Mouse (Mus musculus) midbrain, postnatal 0 days (tissue): ENCODE results near the gene Dbndd2. TPM values are rescaled to one million over a fixed set of nuclear protein-coding genes. Genes with fewer than 3 reads are reported as not detected.
A peak's percentile ranks its signal among the peaks of the same experiment; 100 is the strongest.

Experiments
- ATAC-seq: fragments of 200-750 bp; cut with Nextera tagmentation; 2 replicates; pipeline ENCODE4 v1.8.0; 2017; ENCODE audit warnings: moderate number of reproducible peaks, mild to moderate bottlenecking, moderate TSS enrichment, moderate library complexity; ENCODE audit not compliant: low FRiP score
- DNase-seq: peaks from one replicate; pipeline ENCODE4 v3.0.0-alpha.2; 2015; ENCODE audit warnings: low spot score
- H3K27ac ChIP-seq: fragments of 300-500 bp; sonication (generic); 2 replicates; pipeline ENCODE4 v1.5.1; 2014; ENCODE audit warnings: low read depth, mild to moderate bottlenecking, low read length, mixed read lengths
- H3K27me3 ChIP-seq: fragments of 300-500 bp; sonication (generic); 2 replicates; pipeline ENCODE4 v1.6.1; 2014; ENCODE audit warnings: low read length, control low read depth, mixed read lengths; ENCODE audit not compliant: insufficient read depth
- H3K36me3 ChIP-seq: fragments of 300-500 bp; sonication (generic); 2 replicates; pipeline ENCODE4 v1.6.1; 2014; ENCODE audit warnings: low read length, control low read depth, mixed read lengths; ENCODE audit not compliant: insufficient read depth
- H3K4me1 ChIP-seq: fragments of 300-500 bp; sonication (generic); 2 replicates; pipeline ENCODE4 v1.6.1; 2014; ENCODE audit warnings: mild to moderate bottlenecking, control low read depth, antibody characterized with exemption, low read length, mixed read lengths; ENCODE audit not compliant: insufficient read depth
- H3K4me2 ChIP-seq: fragments of 300-500 bp; sonication (generic); 2 replicates; pipeline ENCODE4 v1.6.1; 2014; ENCODE audit warnings: low read depth, mild to moderate bottlenecking, low read length, mixed read lengths; ENCODE audit not compliant: poor library complexity, severe bottlenecking
- H3K4me3 ChIP-seq: fragments of 300-500 bp; sonication (generic); 2 replicates; pipeline ENCODE4 v1.5.1; 2014; ENCODE audit warnings: low read depth, mild to moderate bottlenecking, low read length, moderate library complexity
- H3K9ac ChIP-seq: fragments of 300-500 bp; sonication (generic); replicated peaks from 2 replicates; pipeline ENCODE4 v1.6.1; 2014; ENCODE audit warnings: mild to moderate bottlenecking, low read length, moderate library complexity, mixed read lengths; ENCODE audit not compliant: poor library complexity, severe bottlenecking
- H3K9me3 ChIP-seq: fragments of 300-500 bp; sonication (generic); 2 replicates; pipeline ENCODE4 v1.6.1; 2016; ENCODE audit warnings: low read length, control low read depth
- CTCF ChIP-seq: IDR thresholded peaks from 2 replicates; pipeline ENCODE4 v1.5.1; 2016; ENCODE audit warnings: antibody characterized with exemption, mild to moderate bottlenecking
- WGBS: fragments of 180-500 bp; shearing (Covaris S2); extraction: QIAGEN DNeasy Blood & Tissue Kit; methylation state at CpG from one replicate; pipeline ENCODE4 v1.1.7; 2014; 5-methylcytosine and 5-hydroxymethylcytosine counted together
- polyA plus RNA-seq: library from polyadenylated mRNA; unstranded; fragments of >200 nt; fragmentation: Nextera tagmentation; extraction: Ambion mirVana; gene quantifications from 2 replicates; pipeline ENCODE4 v1.2.1, GENCODE M21; 2015
- total RNA-seq: library from RNA; depleted of rRNA; stranded (reverse); fragments of >200 nt; gene quantifications from 2 replicates; pipeline ENCODE4 v1.2.3, GENCODE M21; 2014

Gene Dbndd2
- total and polyA plus RNA-seq, 2 experiments from 2014 or later = 25.4 to 26.7 TPM

DNA sequence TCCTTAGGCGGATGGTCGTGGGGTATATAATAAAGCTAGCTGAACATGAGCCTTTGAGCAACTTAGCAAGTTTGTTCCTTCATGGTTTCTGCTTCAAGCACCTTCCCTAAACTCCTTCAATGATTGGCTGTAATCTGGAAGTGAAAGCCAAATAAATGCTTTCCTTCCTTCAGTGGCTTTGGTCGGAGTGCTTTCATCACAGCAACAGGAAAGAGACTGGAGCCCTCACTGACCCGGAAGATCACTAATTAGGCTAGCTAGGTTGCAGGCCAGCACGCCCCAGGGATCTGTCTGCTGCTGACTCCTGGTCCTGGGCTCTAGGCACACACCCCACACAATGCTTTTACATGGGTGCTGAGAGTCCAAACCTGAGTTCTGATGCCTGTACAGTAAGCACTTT, 42.7 kb downstream of the Dbndd2 start:
- Histone ChIP-seq H3K27ac (no peak overlapping the region), H3K4me2 (no peak overlapping the region), H3K4me3 (no peak overlapping the region), H3K9ac (no peak overlapping the region), H3K27me3 (no peaks in the 10 kb centered on the region), H3K4me1 (no peaks in the 10 kb centered on the region), H3K9me3 (no peaks in the 10 kb centered on the region), H3K36me3 (no peaks in the 10 kb centered on the region)
- ATAC-seq (no peak), DNase-seq (no peak)
- TF ChIP-seq CTCF = no peak
- WGBS = 71% methylated on average over 5 of the region's 5 CpGs

DNA sequence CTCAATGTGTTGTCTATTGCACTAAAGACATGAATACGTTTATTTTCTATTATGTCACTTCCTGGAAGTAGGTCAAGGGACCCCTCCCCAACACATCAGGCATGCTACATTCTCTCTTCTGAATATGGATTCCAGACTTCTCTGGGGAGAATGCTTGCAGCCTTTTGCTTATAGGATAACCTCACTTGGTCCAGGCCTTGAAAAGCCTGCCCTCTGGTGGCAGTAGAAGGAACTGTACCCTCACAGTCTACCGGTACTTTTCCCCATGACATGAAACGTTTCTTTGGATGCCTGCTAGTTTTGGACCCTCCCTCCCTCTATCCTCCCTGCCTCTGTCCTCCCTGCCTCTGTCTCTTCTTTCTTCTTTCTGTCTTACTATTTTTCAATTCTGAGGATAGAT, 45.3 kb downstream of the Dbndd2 start:
- Histone ChIP-seq H3K4me2 (no peak overlapping the region), H3K9ac (no peak overlapping the region), H3K4me1 (no peaks in the 10 kb centered on the region), H3K27me3 (no peaks in the 10 kb centered on the region), H3K27ac (no peak overlapping the region), H3K36me3 (no peaks in the 10 kb centered on the region), H3K9me3 (no peaks in the 10 kb centered on the region), H3K4me3 (no peak overlapping the region)
- TF ChIP-seq CTCF = peak; percentile 94
- DNase-seq (peak; percentile 82), ATAC-seq (0 out of 2 replicates have a peak, but pooled peaks have one; percentile 62)
- WGBS = 8% methylated on average over 3 of the region's 3 CpGs

DNA sequence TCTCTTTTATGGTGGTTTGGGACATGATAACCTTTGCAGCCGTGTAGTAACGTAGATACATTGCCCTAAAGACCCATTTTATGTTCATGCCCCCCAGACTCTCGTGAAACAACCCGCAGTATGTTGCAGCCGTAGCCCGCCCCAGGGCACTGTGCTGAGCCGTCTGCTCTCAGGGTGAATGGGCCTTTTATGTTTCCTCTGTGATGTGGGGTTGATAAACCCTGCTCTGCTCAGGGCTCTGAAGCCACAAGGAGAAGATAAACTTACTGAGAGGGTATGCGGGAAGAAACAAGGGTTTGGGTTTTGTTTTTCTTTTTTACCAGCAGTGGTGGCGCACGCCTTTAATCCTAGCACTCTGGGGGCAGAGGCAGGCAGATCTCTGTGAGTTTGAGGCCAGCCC, 48.4 kb downstream of the Dbndd2 start:
- H3K4me3 ChIP-seq = no peak overlapping the region
- H3K27ac ChIP-seq = no peak overlapping the region
- no peak for ATAC-seq
- no peaks in the 10 kb centered on the region for H3K9me3 ChIP-seq
- no peak for TF ChIP-seq CTCF
- no peak overlapping the region for H3K9ac ChIP-seq
- no peak for DNase-seq
- H3K4me2 ChIP-seq = no peak overlapping the region
- 77% methylated on average over 10 of the region's 10 CpGs for WGBS
- H3K36me3 ChIP-seq = no peaks in the 10 kb centered on the region
- H3K4me1 ChIP-seq = no peaks in the 10 kb centered on the region
- H3K27me3 ChIP-seq = no peaks in the 10 kb centered on the region

DNA sequence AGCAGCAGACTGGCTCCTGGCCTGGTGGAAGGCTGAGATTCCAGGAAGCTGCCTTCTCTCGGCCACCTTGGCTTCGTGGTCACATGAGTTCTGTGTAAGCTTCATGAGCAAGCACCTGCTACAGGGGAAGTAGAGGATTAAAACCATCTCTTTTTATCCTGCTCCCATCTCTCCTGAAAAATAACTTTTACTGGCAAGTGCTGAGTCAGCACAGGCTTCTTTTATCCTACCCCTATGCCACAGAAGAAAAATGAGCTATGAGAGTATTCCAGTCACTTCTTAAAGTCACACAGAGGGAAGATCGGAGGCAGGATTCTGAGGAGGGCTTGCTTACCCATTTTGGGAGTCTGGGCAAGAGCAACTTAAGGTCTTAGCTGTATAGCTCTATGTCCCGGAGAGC, 51.1 kb downstream of the Dbndd2 start:
- Histone ChIP-seq H3K4me3 (no peak overlapping the region), H3K4me2 (no peak overlapping the region), H3K27me3 (no peaks in the 10 kb centered on the region), H3K9me3 (no peaks in the 10 kb centered on the region), H3K27ac (no peak overlapping the region), H3K36me3 (no peaks in the 10 kb centered on the region), H3K4me1 (no peaks in the 10 kb centered on the region), H3K9ac (no peak overlapping the region)
- ATAC-seq (no peak), DNase-seq (no peak)
- WGBS = 85% methylated on average over 4 of the region's 4 CpGs
- no peak for TF ChIP-seq CTCF

DNA sequence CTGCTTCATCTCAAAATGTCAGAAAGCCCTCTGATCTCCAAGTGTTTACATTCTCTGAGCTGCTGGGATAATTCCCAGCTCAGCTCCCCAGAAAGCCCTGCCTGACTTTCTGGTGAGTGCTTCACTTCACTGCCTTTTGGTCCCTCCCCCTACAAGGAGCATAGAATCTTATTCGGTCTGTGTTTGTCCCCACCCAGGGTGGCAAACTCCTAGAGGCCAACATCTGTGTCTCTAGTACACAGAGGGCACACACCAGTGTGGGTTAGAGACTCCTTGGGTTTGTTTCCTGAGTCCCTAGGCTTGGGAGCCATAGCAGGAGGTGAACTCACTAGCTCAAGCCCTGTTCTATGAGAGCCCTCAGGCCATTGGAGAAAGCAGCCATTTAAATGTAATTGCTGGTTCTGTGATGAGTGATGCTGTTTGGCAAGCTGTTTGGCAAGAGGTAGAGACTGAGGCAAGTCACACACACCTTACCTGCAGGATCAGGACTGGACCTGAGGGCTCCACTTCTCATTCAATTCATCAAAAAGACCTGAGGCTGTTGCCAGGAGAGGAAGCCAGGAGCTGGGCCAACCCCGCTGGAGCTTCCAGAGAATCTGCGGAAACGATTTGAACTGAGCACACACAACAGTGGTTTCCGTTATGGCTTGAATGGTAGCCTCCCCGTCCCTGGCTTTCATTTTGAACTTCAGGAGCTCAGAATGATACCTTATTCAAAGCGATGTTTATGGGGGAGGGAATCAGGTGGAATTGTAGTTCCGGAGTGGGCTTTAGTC, 54.9 kb downstream of the Dbndd2 start:
- Histone ChIP-seq H3K27me3 (no peaks in the 10 kb centered on the region), H3K27ac (no peak overlapping the region), H3K9ac (no peak overlapping the region), H3K4me3 (no peak overlapping the region), H3K36me3 (no peaks in the 10 kb centered on the region), H3K4me1 (no peaks in the 10 kb centered on the region), H3K4me2 (no peak overlapping the region), H3K9me3 (no peaks in the 10 kb centered on the region)
- whole genome bisulfite sequencing = 40% methylated on average over 8 of the region's 8 CpGs
- TF ChIP-seq CTCF = no peak
- DNase-seq (no peak), ATAC-seq (no peak)

DNA sequence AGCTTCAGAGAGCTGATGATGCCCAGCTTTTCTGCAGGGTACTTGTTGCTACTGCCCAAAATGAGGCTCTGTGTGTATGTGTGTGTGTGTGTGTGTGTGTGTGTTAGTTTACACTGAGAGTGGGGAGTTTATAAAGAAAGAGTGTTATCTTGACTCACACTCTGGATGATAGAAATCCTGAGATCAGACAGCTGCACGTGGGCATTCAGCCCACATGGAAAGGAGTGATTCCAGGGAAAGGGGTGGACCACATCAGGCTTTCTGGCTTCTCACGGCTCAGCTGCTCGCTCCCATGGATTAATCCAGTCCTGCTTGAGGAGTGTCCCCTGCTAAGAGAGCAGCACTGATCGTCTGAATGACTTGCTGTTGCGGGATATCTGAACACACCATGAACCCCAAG, 56.2 kb downstream of the Dbndd2 start:
- Histone ChIP-seq H3K4me1 (no peaks in the 10 kb centered on the region), H3K9me3 (no peaks in the 10 kb centered on the region), H3K36me3 (no peaks in the 10 kb centered on the region), H3K9ac (no peak overlapping the region), H3K4me3 (no peak overlapping the region), H3K27ac (no peak overlapping the region), H3K27me3 (no peaks in the 10 kb centered on the region), H3K4me2 (no peak overlapping the region)
- WGBS = 69% methylated on average over 5 of the region's 5 CpGs
- ATAC-seq (no peak), DNase-seq (no peak)
- no peak for TF ChIP-seq CTCF
